Mouse (Mus musculus) layer of hippocampus, adult 9-10 months (tissue): ENCODE results near the gene Baiap2l2.

ENCODE experiments used
- DNase-seq: peaks from one replicate; pipeline ENCODE4 v3.0.0; 2022; ENCODE audit warnings: low spot score

Gene Baiap2l2

DNA sequence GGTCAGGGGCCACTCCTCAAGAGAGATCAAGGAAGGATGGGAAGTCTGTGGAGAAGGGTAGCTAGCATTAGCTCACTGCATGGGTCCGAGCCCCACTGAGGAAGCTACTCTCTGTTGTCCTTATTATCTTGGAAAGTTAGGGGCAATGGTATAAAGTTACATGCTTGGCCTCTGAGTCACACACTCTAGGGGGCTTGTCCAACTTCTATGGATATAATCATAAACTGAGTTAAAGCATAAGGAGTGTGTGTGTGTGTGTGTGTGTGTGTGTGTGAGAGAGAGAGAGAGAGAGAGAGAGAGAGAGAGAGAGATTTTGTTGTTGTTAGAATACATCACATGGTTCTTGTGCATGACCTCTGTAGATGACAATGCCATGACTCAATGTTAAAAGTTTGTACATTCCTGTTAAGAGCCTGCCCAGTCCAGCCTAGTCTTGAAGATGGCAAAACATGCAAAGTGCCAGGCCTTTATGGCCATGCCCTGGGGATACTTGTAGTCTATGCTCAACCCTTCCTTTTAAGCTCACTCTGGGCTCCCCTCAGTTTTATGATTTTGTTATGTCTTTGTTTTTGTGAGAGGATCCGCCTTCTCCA, 14.3 kb upstream of the Baiap2l2 start:
- no peak for DNase-seq

GRCm38 (mm10) chr15:79298553-79298952, 13.2 kb upstream of the Baiap2l2 start:
- DNase-seq, result no peak

DNA sequence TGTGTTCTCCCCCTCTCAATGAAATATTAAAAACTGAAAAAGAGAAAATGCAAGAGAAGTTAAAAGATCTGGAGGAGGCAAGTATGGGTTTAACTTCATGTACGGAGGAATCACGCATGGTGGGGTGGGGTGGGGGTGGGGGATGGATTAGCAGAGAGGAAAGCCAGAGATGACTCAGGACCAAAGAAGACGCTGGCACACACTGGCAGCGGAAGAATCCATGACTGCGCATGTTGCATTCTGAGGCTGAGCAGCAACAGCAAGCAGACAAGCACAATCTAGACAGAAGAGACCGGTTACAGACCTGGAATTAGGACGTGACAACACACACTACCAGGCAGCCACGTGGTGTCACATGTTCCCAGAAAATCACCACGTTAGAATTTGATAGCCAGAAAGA, 7.4 kb upstream of the Baiap2l2 start:
- DNase-seq, result no peak

DNA sequence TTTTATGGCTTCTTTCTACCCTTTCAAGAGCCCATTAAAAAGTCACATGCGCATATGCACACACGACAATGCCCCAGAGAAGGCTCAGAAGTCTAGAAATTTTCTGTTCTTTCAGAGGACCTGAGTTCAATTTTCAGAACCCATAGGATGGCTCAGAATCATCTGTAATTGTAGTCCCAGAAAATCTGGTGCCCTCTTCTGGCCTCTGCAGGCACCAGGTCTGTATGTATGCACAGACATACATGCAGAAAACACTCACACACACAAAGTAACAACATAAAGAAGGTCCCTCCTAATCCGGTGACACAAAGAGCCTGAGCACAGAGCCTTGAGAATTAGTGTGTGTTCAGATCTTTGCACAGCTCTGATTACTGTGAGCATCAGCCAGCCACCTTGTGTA, 5.0 kb upstream of the Baiap2l2 start:
- DNase-seq, result no peak

GRCm38 (mm10) chr15:79289441-79289840, 4.1 kb upstream of the Baiap2l2 start:
- DNase-seq, result no peak

DNA sequence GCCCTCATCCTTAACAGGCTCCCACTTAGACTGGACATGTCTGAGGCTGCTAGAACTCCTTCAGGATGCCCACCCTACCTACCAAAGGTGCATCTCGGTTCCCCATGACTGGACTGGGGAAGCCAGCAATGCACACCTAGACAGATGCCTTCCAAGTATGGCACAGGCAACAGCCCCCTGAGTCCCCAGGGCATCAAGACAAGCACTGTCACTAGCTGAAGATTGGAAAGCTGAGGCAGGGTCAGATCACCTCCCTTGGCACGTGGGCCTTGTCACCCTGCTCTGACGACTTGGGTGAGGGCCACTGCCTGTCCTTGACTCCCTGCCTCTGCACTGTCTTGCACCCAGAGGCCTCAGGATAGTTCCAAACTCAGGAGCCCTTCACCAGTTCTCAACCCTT, 3.0 kb upstream of the Baiap2l2 start:
- DNase-seq, result no peak

- no peak for DNase-seq
These were observed 1.8 kb upstream of the Baiap2l2 start for GRCm38 (mm10) chr15:79287091-79287490.

- DNase-seq, result no peak
These were observed 804 bp upstream of the Baiap2l2 start for GRCm38 (mm10) chr15:79286141-79286540.

DNA sequence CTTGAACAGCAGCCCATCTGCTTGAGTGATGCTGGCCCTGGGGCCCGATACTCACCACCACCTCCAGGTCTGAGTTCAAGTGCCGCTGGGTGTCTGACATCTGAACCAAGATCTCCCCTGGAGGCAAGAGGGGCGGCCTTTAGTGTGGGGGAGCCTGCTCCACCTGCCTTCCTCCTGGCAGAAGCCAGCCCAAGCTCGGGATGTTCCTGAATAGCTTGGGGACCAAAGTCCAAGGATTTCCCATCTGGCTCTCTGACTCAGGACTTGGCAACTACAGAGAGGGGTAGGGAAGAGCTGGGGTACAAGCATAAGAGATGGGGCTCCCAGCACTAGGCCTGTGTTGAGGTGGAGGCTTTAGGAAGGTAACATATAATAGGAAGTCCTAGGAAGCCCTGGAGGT, 2.0 kb downstream of the Baiap2l2 start:
- DNase-seq, result no peak

GRCm38 (mm10) chr15:79282434-79282833, 2.9 kb downstream of the Baiap2l2 start:
- DNase-seq, result no peak

DNA sequence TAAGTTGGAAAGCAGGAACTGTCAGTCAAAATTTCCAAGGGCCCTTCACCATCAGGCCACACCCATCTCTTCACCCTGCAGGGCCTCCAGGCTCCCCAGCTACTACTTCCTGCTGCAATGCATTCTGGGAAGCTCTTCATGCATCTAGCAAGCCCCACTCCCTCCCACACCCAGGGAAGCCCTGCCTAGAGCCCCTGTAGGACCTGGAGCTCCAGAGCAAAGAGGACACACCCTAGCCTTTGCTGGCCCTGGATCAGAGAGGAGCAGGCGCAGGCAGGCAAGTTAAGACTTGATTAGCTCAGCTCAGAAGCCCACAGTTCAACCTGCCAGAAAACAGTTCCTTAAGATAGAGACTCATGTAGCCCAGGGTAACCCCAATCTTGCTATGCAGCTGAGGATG, 3.9 kb downstream of the Baiap2l2 start:
- DNase-seq, result no peak

- no peak for DNase-seq
These were observed 4.5 kb downstream of the Baiap2l2 start for GRCm38 (mm10) chr15:79280850-79281249.

DNA sequence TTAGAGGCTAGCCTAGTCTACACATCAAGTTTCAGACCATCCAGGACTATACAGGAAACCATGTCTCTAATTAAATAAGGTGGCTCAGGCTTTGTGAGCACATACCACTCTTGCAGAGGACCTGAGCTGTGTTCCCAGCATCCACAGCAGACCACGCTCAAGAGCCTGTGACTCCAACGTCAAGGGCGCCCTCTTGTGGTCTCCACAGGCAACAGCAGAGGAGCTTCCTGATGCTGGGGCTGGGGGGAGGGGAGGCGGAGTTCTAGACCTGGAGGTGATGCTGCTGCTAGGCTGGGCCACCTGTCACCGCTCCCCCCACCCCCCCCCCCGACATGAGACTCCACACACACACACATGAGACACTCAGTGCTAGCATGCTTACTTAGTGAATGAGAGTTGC, 5.1 kb downstream of the Baiap2l2 start:
- no peak for DNase-seq

DNA sequence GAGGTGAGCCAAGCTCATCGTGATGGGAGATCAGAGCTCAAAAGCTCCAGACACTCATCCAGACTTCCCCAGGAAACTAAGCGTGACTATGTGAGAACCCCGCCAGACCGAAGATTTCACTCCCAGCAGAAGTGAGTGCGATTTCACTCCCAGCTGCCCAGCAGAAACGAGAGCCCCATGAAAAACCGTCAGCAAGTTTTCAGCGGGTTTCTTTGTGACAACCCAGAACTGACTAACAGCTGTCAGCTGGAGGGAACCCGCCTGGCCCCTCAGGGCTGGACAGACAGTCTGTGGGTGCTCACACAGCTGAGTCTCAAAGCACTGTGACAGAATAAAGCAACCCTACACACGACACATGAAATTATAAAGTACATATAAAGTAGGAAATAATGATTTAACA, 7.6 kb downstream of the Baiap2l2 start:
- DNase-seq, result no peak

- DNase-seq, result no peak
These were observed 12.3 kb downstream of the Baiap2l2 start for GRCm38 (mm10) chr15:79273020-79273419.

DNA sequence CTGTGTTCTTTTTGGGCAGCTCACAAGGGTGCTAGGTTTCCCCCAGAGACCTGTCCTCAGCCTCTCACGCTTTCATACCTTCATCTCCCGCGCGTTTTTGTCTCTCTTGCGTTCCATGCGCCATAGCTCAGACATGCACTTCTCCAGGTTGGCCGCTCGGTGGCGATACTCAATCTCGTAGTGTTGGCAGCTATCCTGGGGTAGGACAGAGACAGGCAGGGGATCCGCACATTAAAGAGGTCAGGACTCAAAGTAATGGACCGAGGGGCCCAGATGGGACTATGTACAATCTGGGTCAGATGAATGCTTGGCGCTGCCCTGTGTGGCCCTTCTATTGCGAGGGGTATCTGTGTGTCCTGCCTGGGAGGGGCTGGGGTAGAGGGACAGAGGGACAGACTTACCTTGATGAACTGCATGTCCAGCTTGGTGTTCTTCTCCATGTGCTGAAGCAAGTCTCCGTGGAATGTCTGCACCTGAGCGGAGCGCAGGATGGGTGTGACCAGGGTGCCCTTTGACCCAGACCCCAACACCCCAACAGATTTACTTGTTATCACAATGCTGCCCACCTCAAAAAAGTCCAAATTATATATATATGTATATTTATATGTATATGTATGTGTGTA, 14.1 kb downstream of the Baiap2l2 start:
- DNase-seq, result no peak

GRCm38 (mm10) chr15:79270317-79271123, 14.8 kb downstream of the Baiap2l2 start:
- DNase-seq, result no peak

- no peak for DNase-seq
These were observed 16.8 kb downstream of the Baiap2l2 start for GRCm38 (mm10) chr15:79268521-79268920.

- DNase-seq, result no peak
These were observed 20.0 kb downstream of the Baiap2l2 start for GRCm38 (mm10) chr15:79265384-79265783.

DNA sequence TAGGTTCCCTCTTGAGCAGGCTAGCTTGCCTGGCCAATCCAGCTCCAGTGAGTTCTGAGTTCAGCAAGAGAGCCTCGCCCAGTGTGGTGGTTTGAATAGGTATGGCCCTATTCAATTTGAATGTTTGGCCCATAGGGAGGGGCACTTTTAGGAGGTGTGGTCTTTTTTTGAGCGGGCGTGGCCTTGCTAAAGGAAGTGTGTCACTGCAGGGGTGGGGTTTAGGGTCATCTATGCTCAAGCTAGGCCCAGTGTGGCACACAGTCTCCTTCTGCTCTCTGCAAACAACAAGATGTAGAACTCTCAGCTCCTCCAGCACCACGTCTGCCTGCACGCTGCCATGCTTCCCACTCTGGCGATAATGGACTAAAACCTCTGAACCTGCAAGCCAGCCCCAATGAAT, 21.6 kb downstream of the Baiap2l2 start:
- DNase-seq, result no peak

GRCm38 (mm10) chr15:79262786-79263309, 22.5 kb downstream of the Baiap2l2 start:
- no peak for DNase-seq

DNA sequence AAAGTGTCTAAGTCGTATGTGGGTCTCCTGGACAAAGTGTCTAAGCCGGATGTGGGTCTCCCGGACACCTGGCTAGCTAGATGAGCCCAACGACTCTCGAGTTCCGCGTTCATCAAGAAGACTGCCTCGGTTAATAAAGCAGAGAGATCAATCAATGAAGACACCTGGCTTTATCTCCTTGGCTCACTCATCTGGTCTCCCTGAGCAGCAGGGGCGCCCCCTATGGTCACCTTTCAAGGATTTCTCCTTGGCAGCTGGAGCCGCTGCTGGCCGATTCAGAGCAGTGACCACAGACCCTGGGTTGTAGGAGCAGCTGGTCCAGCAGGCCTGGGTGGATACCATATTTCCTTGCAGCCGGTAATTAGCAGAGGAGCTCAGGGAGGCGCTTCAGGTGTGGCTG, 23.0 kb downstream of the Baiap2l2 start:
- DNase-seq, result no peak

- no peak for DNase-seq
These were observed 23.6 kb downstream of the Baiap2l2 start for GRCm38 (mm10) chr15:79261757-79262156.
